Mouse (Mus musculus): ENCODE data around the gene Tnni2.

The Tnni2 gene

GRCm38 (mm10) chr7:142430160-142430678 lies 11.4 kb upstream of the Tnni2 start:
- no peak for DNase-seq

GRCm38 (mm10) chr7:142431106-142431505 lies 10.5 kb upstream of the Tnni2 start:
- no peak for DNase-seq

GRCm38 (mm10) chr7:142433623-142434022 lies 8.0 kb upstream of the Tnni2 start:
- no peak for DNase-seq

GRCm38 (mm10) chr7:142434137-142434865 lies 7.3 kb upstream of the Tnni2 start, which contains the start of gene Syt8:
Syt8 (plus strand) TSS chr7:142434850.
- no peak for DNase-seq

- peak; percentile 70 for DNase-seq
Observed at GRCm38 (mm10) chr7:142435524-142435923, 6.1 kb upstream of the Tnni2 start.

GRCm38 (mm10) chr7:142437324-142437723 lies 4.3 kb upstream of the Tnni2 start:
- DNase-seq: no peak

GRCm38 (mm10) chr7:142439966-142440365 lies 1.6 kb upstream of the Tnni2 start:
- DNase-seq: no peak

- DNase-seq: no peak
Observed at GRCm38 (mm10) chr7:142440657-142441114, 922 bp upstream of the Tnni2 start.

GRCm38 (mm10) chr7:142442081-142442907 lies 686 bp downstream of the Tnni2 start:
- no peak for DNase-seq

- DNase-seq: no peak
Observed at GRCm38 (mm10) chr7:142442908-142443420, 1.4 kb downstream of the Tnni2 start.

- no peak for DNase-seq
Observed at GRCm38 (mm10) chr7:142443474-142443873, 1.9 kb downstream of the Tnni2 start.

- DNase-seq: no peak
Observed at GRCm38 (mm10) chr7:142444171-142444570, 2.6 kb downstream of the Tnni2 start.

GRCm38 (mm10) chr7:142445324-142445723 lies 3.7 kb downstream of the Tnni2 start:
- no peak for DNase-seq

GRCm38 (mm10) chr7:142446264-142446663 lies 4.7 kb downstream of the Tnni2 start:
- DNase-seq: no peak

- no peak for DNase-seq
Observed at GRCm38 (mm10) chr7:142449038-142449617, 7.5 kb downstream of the Tnni2 start.

- no peak for DNase-seq
Observed at GRCm38 (mm10) chr7:142454706-142455105, 13.1 kb downstream of the Tnni2 start.

- no peak for DNase-seq
Observed at GRCm38 (mm10) chr7:142455251-142455650, 13.6 kb downstream of the Tnni2 start.

- no peak for DNase-seq
Observed at GRCm38 (mm10) chr7:142456806-142457205, 15.2 kb downstream of the Tnni2 start.

GRCm38 (mm10) chr7:142457227-142457811 lies 15.7 kb downstream of the Tnni2 start:
- DNase-seq: no peak

- DNase-seq: no peak
Observed at GRCm38 (mm10) chr7:142458026-142458425, 16.4 kb downstream of the Tnni2 start.

GRCm38 (mm10) chr7:142458676-142459298 lies 17.2 kb downstream of the Tnni2 start:
- DNase-seq: no peak

GRCm38 (mm10) chr7:142459299-142459691 lies 17.7 kb downstream of the Tnni2 start:
- no peak for DNase-seq
